Mouse (Mus musculus): ENCODE measurements around the gene Acsm4. TPM values are rescaled to one million over a fixed set of nuclear protein-coding genes. Genes with fewer than 3 reads are reported as not detected.

Gene Acsm4
- polyA plus RNA-seq, 2 experiments, result not detected

- Histone ChIP-seq H3K27me3 (ENCODE audit: control insufficient read depth, insufficient read depth, low read length) (no peaks in the 10 kb centered on the region), H3K36me3 (ENCODE audit: control insufficient read depth, insufficient read depth, low read length) (no peaks in the 10 kb centered on the region), H3K9me3 (ENCODE audit: control insufficient read depth, low read length) (no peaks in the 10 kb centered on the region), H3K4me3 (replicated peaks; ENCODE audit: low read length) (peak overlapping the region; percentile 13), H3K27ac (replicated peaks; ENCODE audit: low read depth, low read length) (no peak overlapping the region), H3K4me2 (replicated peaks; ENCODE audit: low read depth, low read length, severe bottlenecking) (peak overlapping the region; percentile 32; the same call in 1 of the 2 replicates), H3K9ac (ENCODE audit: low read depth, low read length, severe bottlenecking) (peak overlapping the region; percentile 31; the same call in 1 of the 2 replicates), H3K4me1 (ENCODE audit: control insufficient read depth, insufficient read depth, low read length) (no peaks in the 10 kb centered on the region)
- no peak for TF ChIP-seq POLR2A (IDR thresholded peaks at IDR 0.05; ENCODE audit: borderline replicate concordance, extremely low read depth, insufficient read depth, insufficient read length)
- DNase-seq (ENCODE audit: low spot score) (no peak), ATAC-seq (ENCODE audit: low FRiP score, low read depth) (no peak)
- WGBS, result 7% methylated on average over 32 of the region's 34 CpGs
Measured at GRCm38 (mm10) chr7:119744321-119744720, 54.5 kb downstream of the Acsm4 start.

- no peak overlapping the region for H3K9ac ChIP-seq (ENCODE audit: low read depth, low read length, severe bottlenecking)
- DNase-seq (ENCODE audit: low spot score), result no peak
- H3K27ac ChIP-seq (replicated peaks; ENCODE audit: low read depth, low read length), result no peak overlapping the region
- no peak for TF ChIP-seq POLR2A (IDR thresholded peaks at IDR 0.05; ENCODE audit: borderline replicate concordance, extremely low read depth, insufficient read depth, insufficient read length)
- H3K36me3 ChIP-seq (ENCODE audit: control insufficient read depth, insufficient read depth, low read length), result no peaks in the 10 kb centered on the region
- no peak overlapping the region for H3K4me3 ChIP-seq (replicated peaks; ENCODE audit: low read length)
- H3K9me3 ChIP-seq (ENCODE audit: control insufficient read depth, low read length), result no peaks in the 10 kb centered on the region
- ATAC-seq (ENCODE audit: low FRiP score, low read depth), result no peak
- 89% methylated on average over 1 of the region's 1 CpGs for WGBS
- H3K27me3 ChIP-seq (ENCODE audit: control insufficient read depth, insufficient read depth, low read length), result no peaks in the 10 kb centered on the region
- no peaks in the 10 kb centered on the region for H3K4me1 ChIP-seq (ENCODE audit: control insufficient read depth, insufficient read depth, low read length)
- H3K4me2 ChIP-seq (replicated peaks; ENCODE audit: low read depth, low read length, severe bottlenecking), result no peak overlapping the region
Measured at GRCm38 (mm10) chr7:119745869-119746268, 56.0 kb downstream of the Acsm4 start.

GRCm38 (mm10) chr7:119748761-119749160, 58.9 kb downstream of the Acsm4 start:
- no peak for DNase-seq (ENCODE audit: low spot score)
- Histone ChIP-seq H3K9ac (ENCODE audit: low read depth, low read length, severe bottlenecking) (no peak overlapping the region), H3K4me2 (replicated peaks; ENCODE audit: low read depth, low read length, severe bottlenecking) (no peak overlapping the region), H3K9me3 (ENCODE audit: control insufficient read depth, low read length) (no peaks in the 10 kb centered on the region), H3K36me3 (ENCODE audit: control insufficient read depth, insufficient read depth, low read length) (no peaks in the 10 kb centered on the region), H3K4me3 (replicated peaks; ENCODE audit: low read length) (no peak overlapping the region), H3K27me3 (ENCODE audit: control insufficient read depth, insufficient read depth, low read length) (no peaks in the 10 kb centered on the region), H3K27ac (replicated peaks; ENCODE audit: low read depth, low read length) (no peak overlapping the region), H3K4me1 (ENCODE audit: control insufficient read depth, insufficient read depth, low read length) (no peaks in the 10 kb centered on the region)
- no peak for ATAC-seq (ENCODE audit: low FRiP score, low read depth)
- TF ChIP-seq POLR2A (IDR thresholded peaks at IDR 0.05; ENCODE audit: borderline replicate concordance, extremely low read depth, insufficient read depth, insufficient read length), result no peak
- WGBS, result 78% methylated on average over 1 of the region's 2 CpGs

GRCm38 (mm10) chr7:119749942-119750341, 60.1 kb downstream of the Acsm4 start:
- Histone ChIP-seq H3K4me3 (replicated peaks; ENCODE audit: low read length) (no peak overlapping the region), H3K9ac (ENCODE audit: low read depth, low read length, severe bottlenecking) (no peak overlapping the region), H3K4me1 (ENCODE audit: control insufficient read depth, insufficient read depth, low read length) (no peaks in the 10 kb centered on the region), H3K36me3 (ENCODE audit: control insufficient read depth, insufficient read depth, low read length) (no peaks in the 10 kb centered on the region), H3K9me3 (ENCODE audit: control insufficient read depth, low read length) (no peaks in the 10 kb centered on the region), H3K4me2 (replicated peaks; ENCODE audit: low read depth, low read length, severe bottlenecking) (no peak overlapping the region), H3K27me3 (ENCODE audit: control insufficient read depth, insufficient read depth, low read length) (no peaks in the 10 kb centered on the region), H3K27ac (replicated peaks; ENCODE audit: low read depth, low read length) (no peak overlapping the region)
- TF ChIP-seq POLR2A (IDR thresholded peaks at IDR 0.05; ENCODE audit: borderline replicate concordance, extremely low read depth, insufficient read depth, insufficient read length), result no peak
- 67% methylated on average over 2 of the region's 2 CpGs for WGBS
- ATAC-seq (ENCODE audit: low FRiP score, low read depth), result no peak
- DNase-seq (ENCODE audit: low spot score), result no peak

- Histone ChIP-seq H3K27ac (replicated peaks; ENCODE audit: low read depth, low read length) (no peak overlapping the region), H3K9me3 (ENCODE audit: control insufficient read depth, low read length) (no peaks in the 10 kb centered on the region), H3K9ac (ENCODE audit: low read depth, low read length, severe bottlenecking) (no peak overlapping the region), H3K4me2 (replicated peaks; ENCODE audit: low read depth, low read length, severe bottlenecking) (no peak overlapping the region), H3K36me3 (ENCODE audit: control insufficient read depth, insufficient read depth, low read length) (no peaks in the 10 kb centered on the region), H3K4me3 (replicated peaks; ENCODE audit: low read length) (no peak overlapping the region), H3K27me3 (ENCODE audit: control insufficient read depth, insufficient read depth, low read length) (no peaks in the 10 kb centered on the region), H3K4me1 (ENCODE audit: control insufficient read depth, insufficient read depth, low read length) (no peaks in the 10 kb centered on the region)
- WGBS, result 82% methylated on average over 1 of the region's 1 CpGs
- DNase-seq (ENCODE audit: low spot score) (no peak), ATAC-seq (ENCODE audit: low FRiP score, low read depth) (no peak)
- TF ChIP-seq POLR2A (IDR thresholded peaks at IDR 0.05; ENCODE audit: borderline replicate concordance, extremely low read depth, insufficient read depth, insufficient read length), result no peak
Measured at GRCm38 (mm10) chr7:119753696-119754095, 63.9 kb downstream of the Acsm4 start.

- no peak within 1 kb of the TSS for H3K9ac ChIP-seq (ENCODE audit: low read depth, low read length, severe bottlenecking)
Measured at GRCm38 (mm10) chr7:119760527-119760951, 70.7 kb downstream of the Acsm4 start, which contains the start of gene Acsm3. Gene Acsm3, plus strand, starts transcription at chr7:119760923.

More at GRCm38 (mm10) chr7:119760527-119760951, 70.7 kb downstream of the Acsm4 start, which contains the start of gene Acsm3:
- Histone ChIP-seq H3K4me2 (replicated peaks; ENCODE audit: low read depth, low read length, severe bottlenecking) (no peak within 1 kb of the TSS), H3K4me3 (replicated peaks; ENCODE audit: low read length) (no peak within 1 kb of the TSS), H3K27ac (replicated peaks; ENCODE audit: low read depth, low read length) (no peak within 1 kb of the TSS), H3K9me3 (ENCODE audit: control insufficient read depth, low read length) (no peaks in the 10 kb centered on the region), H3K36me3 (ENCODE audit: control insufficient read depth, insufficient read depth, low read length) (no peaks in the 10 kb centered on the region), H3K4me1 (ENCODE audit: control insufficient read depth, insufficient read depth, low read length) (no peaks in the 10 kb centered on the region), H3K27me3 (ENCODE audit: control insufficient read depth, insufficient read depth, low read length) (no peaks in the 10 kb centered on the region)
- DNase-seq (ENCODE audit: low spot score) (no peak), ATAC-seq (ENCODE audit: low FRiP score, low read depth) (no peak)
- WGBS, result 42% methylated on average over 11 of the region's 11 CpGs
- no peak for TF ChIP-seq POLR2A (IDR thresholded peaks at IDR 0.05; ENCODE audit: borderline replicate concordance, extremely low read depth, insufficient read depth, insufficient read length)
